Mouse (Mus musculus) myocyte (in vitro differentiated cells): Measurements from ENCODE around the gene Ipo9. TPM values are rescaled to one million over a fixed set of nuclear protein-coding genes. Genes with fewer than 3 reads are reported as not detected.

Experiments used
- H3K27me3 ChIP-seq: one replicate; pipeline ENCODE4 v1.6.1; 2011; ENCODE audit not compliant: control insufficient read depth, insufficient read depth, insufficient read length
- H3K36me3 ChIP-seq: one replicate; pipeline ENCODE4 v1.6.1; 2011; ENCODE audit not compliant: control insufficient read depth, insufficient read depth
- H3K4me2 ChIP-seq: one replicate; pipeline ENCODE4 v1.6.1; 2011; ENCODE audit warnings: low read depth, control low read depth
- H3K4me3 ChIP-seq: one replicate; pipeline ENCODE4 v1.5.1; 2011; ENCODE audit warnings: mild to moderate bottlenecking, control low read depth, moderate library complexity
- H3K79me2 ChIP-seq: one replicate; pipeline ENCODE4 v1.6.1; 2011; ENCODE audit not compliant: control insufficient read depth, insufficient read depth
- H3ac ChIP-seq: one replicate; pipeline ENCODE4 v1.6.1; 2011; ENCODE audit not compliant: control insufficient read depth, insufficient read length
- CEBPB ChIP-seq: IDR thresholded peaks from 2 replicates; pipeline ENCODE4 v1.6.1; 2011; ENCODE audit warnings: mild to moderate bottlenecking, moderate library complexity; ENCODE audit not compliant: poor library complexity, insufficient read depth, severe bottlenecking
- E2F4 ChIP-seq: IDR thresholded peaks from one replicate; pipeline ENCODE4 v1.6.1; 2011; ENCODE audit warnings: mild to moderate bottlenecking, control low read depth, moderate library complexity; ENCODE audit not compliant: insufficient read depth
- MAX ChIP-seq: IDR thresholded peaks from one replicate; pipeline ENCODE4 v1.6.1; 2011; ENCODE audit warnings: low read depth, mild to moderate bottlenecking, control low read depth
- MYOD1 ChIP-seq, 3 experiments: IDR thresholded peaks; one replicate each; pipeline ENCODE4 v1.6.1; 2011; ENCODE audit warnings: control low read depth in 2 of 3, low read depth in 2 of 3, mild to moderate bottlenecking in 2 of 3, moderate library complexity in 1 of 3; ENCODE audit not compliant: insufficient read length in 2 of 3, control insufficient read depth in 1 of 3
- MYOG ChIP-seq, 3 experiments: IDR thresholded peaks; one replicate each; pipeline ENCODE4 v1.6.1; 2011; ENCODE audit warnings: control low read depth in 2 of 3, low read depth in 2 of 3, mild to moderate bottlenecking in 2 of 3; ENCODE audit not compliant: insufficient read length in 2 of 3, control insufficient read depth in 1 of 3, insufficient read depth in 1 of 3
- POLR2A ChIP-seq: IDR thresholded peaks from one replicate; pipeline ENCODE4 v1.6.1; 2011; ENCODE audit warnings: low read depth, mild to moderate bottlenecking, control low read depth, moderate library complexity; ENCODE audit not compliant: insufficient read length
- POLR2AphosphoS2 ChIP-seq: IDR thresholded peaks from one replicate; pipeline ENCODE4 v1.6.1; 2011; ENCODE audit warnings: low read depth, control low read depth; ENCODE audit not compliant: insufficient read length
- REST ChIP-seq: IDR thresholded peaks from one replicate; pipeline ENCODE4 v1.6.1; 2011; ENCODE audit warnings: mild to moderate bottlenecking, control low read depth, moderate library complexity; ENCODE audit not compliant: insufficient read depth, insufficient read length
- SRF ChIP-seq: IDR thresholded peaks from one replicate; pipeline ENCODE4 v1.6.1; 2011; ENCODE audit warnings: low read depth; ENCODE audit not compliant: control insufficient read depth, insufficient read length
- TCF12 ChIP-seq: IDR thresholded peaks from one replicate; pipeline ENCODE4 v1.6.1; 2011; ENCODE audit warnings: mild to moderate bottlenecking, control low read depth; ENCODE audit not compliant: poor library complexity, insufficient read depth, severe bottlenecking
- TCF3 ChIP-seq: IDR thresholded peaks from one replicate; pipeline ENCODE4 v1.6.1; 2011; ENCODE audit warnings: low read depth, control low read depth; ENCODE audit not compliant: insufficient read length
- USF1 ChIP-seq: IDR thresholded peaks from one replicate; pipeline ENCODE4 v1.6.1; 2011; ENCODE audit warnings: low read depth, mild to moderate bottlenecking, control low read depth, moderate library complexity
- polyA plus RNA-seq: library from polyadenylated mRNA; unstranded; fragments of >200 nt; fragmentation: generic; extraction: Trizol; gene quantifications from one replicate; pipeline ENCODE4 v1.2.1, GENCODE M21; 2012; ENCODE audit warnings: missing spikeins

The Ipo9 gene
- 55.5 TPM for polyA plus RNA-seq

DNA sequence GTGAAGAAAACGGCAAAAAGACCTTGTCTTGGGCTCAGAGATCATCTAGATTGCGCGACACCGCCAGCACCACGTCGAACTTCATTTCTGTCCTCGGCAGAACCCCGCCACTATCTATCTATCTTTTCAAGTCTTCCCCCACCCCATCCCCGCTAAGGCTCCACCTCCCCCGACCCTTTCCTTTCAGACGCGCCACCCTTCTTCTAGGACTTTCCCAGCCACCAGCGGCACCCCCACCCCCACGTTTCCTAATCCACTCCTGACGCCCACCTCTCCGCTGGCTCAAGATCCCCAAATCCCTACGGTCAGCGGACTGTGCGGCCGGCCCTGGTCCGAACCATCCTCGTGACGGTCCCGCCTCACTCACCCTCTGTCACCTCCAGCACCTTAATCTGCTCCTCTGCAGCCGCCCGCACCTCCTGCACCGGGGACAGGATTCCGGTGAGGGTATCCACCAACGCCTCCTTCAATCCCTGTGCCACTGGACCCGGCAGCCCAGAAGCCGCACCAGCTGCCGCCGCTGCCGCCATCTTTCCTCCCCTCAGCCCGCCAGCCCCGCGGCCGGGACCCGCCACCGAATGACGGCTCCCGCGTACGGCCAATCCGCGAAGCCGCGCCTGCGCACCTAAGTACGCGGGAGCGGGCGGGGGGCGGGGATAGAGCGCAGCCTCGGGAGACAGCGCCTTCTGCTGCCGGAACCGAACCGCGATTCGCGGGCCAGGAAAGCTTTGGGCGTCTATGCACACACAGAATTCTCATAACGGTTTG lies at the start of gene Ipo9:
Gene Ipo9 (minus strand): TSS at position 599 of the 768 bp plus-strand sequence.
- Histone ChIP-seq H3K79me2 (peaks cover 50% of the 10 kb centered on the region), H3K36me3 (peaks cover 12% of the 10 kb centered on the region), H3ac (peak within 1 kb of the TSS; percentile 39), H3K4me2 (peak within 1 kb of the TSS; percentile 93), H3K4me3 (peak within 1 kb of the TSS; percentile 99), H3K27me3 (no peaks in the 10 kb centered on the region)
- TF ChIP-seq TCF12 (no peak), POLR2A (peak; percentile 83), SRF (peak; percentile 39), TCF3 (no peak), CEBPB (no peak), MAX (no peak), MYOD1 (IDR thresholded peaks at IDR 0.05; ENCODE audit: control insufficient read depth in 1 of 3, insufficient read length in 2 of 3, low read depth in 2 of 3) (peak in 2 of 3 experiments; percentile 9 to 60), E2F4 (peak; percentile 77), REST (no peak), MYOG (IDR thresholded peaks at IDR 0.05; ENCODE audit: control insufficient read depth in 1 of 3, insufficient read depth in 1 of 3, insufficient read length in 2 of 3, low read depth in 2 of 3) (peak in 2 of 3 experiments; percentile 9 to 60), USF1 (no peak), POLR2AphosphoS2 (peak; percentile 53)

DNA sequence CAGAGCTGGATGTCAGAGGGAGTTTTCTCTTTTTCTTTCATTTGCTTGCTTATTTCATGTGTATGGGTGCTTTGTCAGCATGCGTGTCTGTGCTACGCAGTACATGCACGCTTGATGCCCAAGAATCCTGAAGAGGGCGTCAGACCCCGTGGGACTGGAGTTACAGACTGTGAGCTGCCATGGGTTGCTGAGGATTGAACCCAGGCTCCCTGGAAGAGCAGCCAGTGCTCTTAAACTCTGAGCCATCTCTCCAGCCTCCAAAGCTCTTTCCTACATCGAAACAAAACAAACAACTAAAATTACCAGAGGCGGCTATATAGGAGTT lies 45.2 kb upstream of the Ipo9 start:
- Histone ChIP-seq H3K4me3 (no peak overlapping the region), H3ac (no peak overlapping the region), H3K4me2 (no peak overlapping the region), H3K79me2 (peaks cover 16% of the 10 kb centered on the region), H3K36me3 (peaks cover 7% of the 10 kb centered on the region), H3K27me3 (no peaks in the 10 kb centered on the region)
- no peak for TF ChIP-seq MYOD1 (IDR thresholded peaks at IDR 0.05; ENCODE audit: control insufficient read depth in 1 of 3, insufficient read length in 2 of 3, low read depth in 2 of 3)

DNA sequence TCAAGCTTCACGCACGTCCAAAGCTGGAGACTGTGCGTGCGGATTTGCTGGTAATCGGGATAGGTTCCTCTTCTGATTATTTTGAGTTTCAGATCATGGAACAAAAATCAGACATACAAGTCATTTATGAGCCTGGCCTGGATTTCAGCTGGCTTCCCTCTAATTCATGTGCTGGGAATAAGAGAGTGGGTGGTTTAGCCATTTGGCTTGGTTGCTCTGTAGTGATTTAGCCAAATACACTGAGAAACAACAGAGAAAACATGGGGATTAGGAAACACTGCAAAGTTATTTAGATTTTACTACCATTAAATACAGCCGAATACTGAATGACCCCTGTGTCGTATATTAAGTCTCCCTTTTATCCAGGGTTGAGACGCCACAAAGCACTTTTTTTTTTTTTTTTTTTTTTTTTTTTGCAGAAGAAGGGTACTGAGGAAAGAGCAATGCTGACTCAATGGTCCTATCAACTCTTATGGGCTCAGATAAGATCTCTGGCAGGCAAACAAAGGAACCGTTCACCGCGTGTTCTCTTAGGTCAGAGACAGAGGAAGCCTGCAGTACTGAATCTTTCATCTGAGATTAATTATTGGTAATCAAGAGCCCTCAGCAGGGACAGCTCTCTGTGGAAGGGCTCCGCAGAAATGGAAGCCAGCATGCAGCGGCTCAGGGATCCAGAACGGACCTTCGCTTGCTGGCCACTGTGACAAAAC lies 44.7 kb upstream of the Ipo9 start:
- TF ChIP-seq SRF (no peak), POLR2AphosphoS2 (no peak), TCF3 (no peak), POLR2A (no peak), MYOD1 (IDR thresholded peaks at IDR 0.05; ENCODE audit: control insufficient read depth in 1 of 3, insufficient read length in 2 of 3, low read depth in 2 of 3) (no peak), TCF12 (no peak), MYOG (IDR thresholded peaks at IDR 0.05; ENCODE audit: control insufficient read depth in 1 of 3, insufficient read depth in 1 of 3, insufficient read length in 2 of 3, low read depth in 2 of 3) (no peak), E2F4 (no peak), REST (no peak), CEBPB (no peak), USF1 (no peak), MAX (no peak)
- peaks cover 11% of the 10 kb centered on the region for H3K36me3 ChIP-seq
- no peaks in the 10 kb centered on the region for H3K27me3 ChIP-seq

DNA sequence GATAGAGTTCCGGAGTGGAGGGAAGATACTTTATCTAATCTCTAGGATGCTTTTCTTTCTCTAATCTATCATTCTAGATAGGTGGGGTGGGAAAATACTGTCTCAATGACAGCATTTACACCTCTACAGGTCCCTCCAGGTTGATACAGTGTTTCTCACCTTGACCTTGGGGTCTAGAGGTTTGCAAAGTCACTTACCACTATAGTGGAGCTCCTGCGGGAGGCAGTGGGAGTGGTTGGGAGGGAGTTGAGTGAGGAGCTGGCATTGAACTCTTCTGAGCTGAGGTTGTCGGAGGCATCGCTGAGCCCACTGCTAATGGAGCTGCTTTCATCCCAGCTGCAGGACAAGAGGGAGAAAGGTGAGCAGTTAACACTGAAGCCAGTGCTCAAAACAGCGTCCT lies 42.2 kb upstream of the Ipo9 start:
- TF ChIP-seq CEBPB (no peak), E2F4 (no peak), REST (no peak)
- Histone ChIP-seq H3K36me3 (peaks cover 15% of the 10 kb centered on the region), H3ac (no peak overlapping the region), H3K4me2 (no peak overlapping the region), H3K79me2 (peaks cover under 1% of the 10 kb centered on the region), H3K4me3 (no peak overlapping the region), H3K27me3 (no peaks in the 10 kb centered on the region)

More for the DNA sequence above, 44.7 kb upstream of the Ipo9 start:
- Histone ChIP-seq H3ac (no peak overlapping the region), H3K4me3 (no peak overlapping the region), H3K79me2 (peaks cover 16% of the 10 kb centered on the region), H3K4me2 (no peak overlapping the region)

- no peak overlapping the region for H3K4me2 ChIP-seq
- TF ChIP-seq SRF (no peak), MYOG (IDR thresholded peaks at IDR 0.05; ENCODE audit: control insufficient read depth in 1 of 3, insufficient read depth in 1 of 3, insufficient read length in 2 of 3, low read depth in 2 of 3) (no peak), USF1 (peak; percentile 67), MAX (no peak), POLR2AphosphoS2 (no peak), E2F4 (no peak), CEBPB (no peak), TCF3 (no peak)
- H3K4me3 ChIP-seq, result no peak overlapping the region
- peaks cover 15% of the 10 kb centered on the region for H3K36me3 ChIP-seq
- no peaks in the 10 kb centered on the region for H3K79me2 ChIP-seq
- H3ac ChIP-seq, result no peak overlapping the region
- no peaks in the 10 kb centered on the region for H3K27me3 ChIP-seq
Measured at GRCm38 (mm10) chr1:135471742-135472141, 41.4 kb upstream of the Ipo9 start.
